Mouse (Mus musculus): ENCODE data around the gene Adgrg5. TPM values are rescaled to one million over a fixed set of nuclear protein-coding genes. Genes with fewer than 3 reads are reported as not detected.
A peak's percentile ranks its signal among the peaks of the same experiment; 100 is the strongest.

The Adgrg5 gene
- 0.06 and 0.10 TPM in 2 replicates for polyA plus RNA-seq (2012; rRNA removed)

- Histone ChIP-seq H3K4me3 (ENCODE audit: insufficient read depth, low read length) (no peak within 1 kb of the TSS), H3K4me1 (ENCODE audit: control insufficient read depth, insufficient read depth, low read length) (no peaks in the 10 kb centered on the region), H3K27ac (ENCODE audit: insufficient read depth, low read length) (no peak within 1 kb of the TSS)
- TF ChIP-seq POLR2A (IDR thresholded peaks at IDR 0.05; ENCODE audit: extremely low read depth, insufficient read depth, low read length) (no peak), CTCF (IDR thresholded peaks at IDR 0.05; ENCODE audit: extremely low read depth, insufficient read depth, low read length) (no peak)
These were observed at the start of gene Adgrg5 for GRCm38 (mm10) chr8:94923405-94923804. Gene Adgrg5, plus strand, starts transcription at chr8:94923694.

- no peak overlapping the region for H3K4me3 ChIP-seq (ENCODE audit: insufficient read depth, low read length)
- peak; percentile 77 for TF ChIP-seq CTCF (IDR thresholded peaks at IDR 0.05; ENCODE audit: extremely low read depth, insufficient read depth, low read length)
- TF ChIP-seq POLR2A (IDR thresholded peaks at IDR 0.05; ENCODE audit: extremely low read depth, insufficient read depth, low read length): no peak
- peaks cover 2% of the 10 kb centered on the region; the same call in 1 of the 2 replicates for H3K4me1 ChIP-seq (ENCODE audit: control insufficient read depth, insufficient read depth, low read length)
- no peak overlapping the region for H3K27ac ChIP-seq (ENCODE audit: insufficient read depth, low read length)
These were observed 49.1 kb upstream of the Adgrg5 start for GRCm38 (mm10) chr8:94874358-94874757.

GRCm38 (mm10) chr8:94875096-94875870 is 48.2 kb upstream of the Adgrg5 start:
- no peak for TF ChIP-seq CTCF (IDR thresholded peaks at IDR 0.05; ENCODE audit: extremely low read depth, insufficient read depth, low read length)
- no peak for TF ChIP-seq POLR2A (IDR thresholded peaks at IDR 0.05; ENCODE audit: extremely low read depth, insufficient read depth, low read length)
- Histone ChIP-seq H3K27ac (ENCODE audit: insufficient read depth, low read length) (no peak overlapping the region), H3K4me1 (ENCODE audit: control insufficient read depth, insufficient read depth, low read length) (peaks cover 2% of the 10 kb centered on the region; the same call in 1 of the 2 replicates), H3K4me3 (ENCODE audit: insufficient read depth, low read length) (peak overlapping the region; percentile 38)

GRCm38 (mm10) chr8:94875871-94876150 is 47.7 kb upstream of the Adgrg5 start:
- Histone ChIP-seq H3K4me1 (ENCODE audit: control insufficient read depth, insufficient read depth, low read length) (peaks cover 2% of the 10 kb centered on the region; the same call in 1 of the 2 replicates), H3K27ac (ENCODE audit: insufficient read depth, low read length) (no peak overlapping the region), H3K4me3 (ENCODE audit: insufficient read depth, low read length) (peak overlapping the region; percentile 38)
- TF ChIP-seq POLR2A (IDR thresholded peaks at IDR 0.05; ENCODE audit: extremely low read depth, insufficient read depth, low read length) (no peak), CTCF (IDR thresholded peaks at IDR 0.05; ENCODE audit: extremely low read depth, insufficient read depth, low read length) (no peak)

GRCm38 (mm10) chr8:94876197-94876730 is 47.2 kb upstream of the Adgrg5 start, which contains the start of gene Dok4:
Gene Dok4, minus strand, starts transcription at chr8:94876330.
- Histone ChIP-seq H3K27ac (ENCODE audit: insufficient read depth, low read length) (no peak within 1 kb of the TSS), H3K4me3 (ENCODE audit: insufficient read depth, low read length) (peak within 1 kb of the TSS; percentile 38)
- TF ChIP-seq CTCF (IDR thresholded peaks at IDR 0.05; ENCODE audit: extremely low read depth, insufficient read depth, low read length): no peak
- no peak for TF ChIP-seq POLR2A (IDR thresholded peaks at IDR 0.05; ENCODE audit: extremely low read depth, insufficient read depth, low read length)

GRCm38 (mm10) chr8:94876820-94877219 is 46.7 kb upstream of the Adgrg5 start:
- Histone ChIP-seq H3K27ac (ENCODE audit: insufficient read depth, low read length) (no peak overlapping the region), H3K4me3 (ENCODE audit: insufficient read depth, low read length) (no peak overlapping the region), H3K4me1 (ENCODE audit: control insufficient read depth, insufficient read depth, low read length) (peaks cover 2% of the 10 kb centered on the region; the same call in 1 of the 2 replicates)
- TF ChIP-seq CTCF (IDR thresholded peaks at IDR 0.05; ENCODE audit: extremely low read depth, insufficient read depth, low read length) (no peak), POLR2A (IDR thresholded peaks at IDR 0.05; ENCODE audit: extremely low read depth, insufficient read depth, low read length) (no peak)

More at GRCm38 (mm10) chr8:94876197-94876730, 47.2 kb upstream of the Adgrg5 start, which contains the start of gene Dok4:
- H3K4me1 ChIP-seq (ENCODE audit: control insufficient read depth, insufficient read depth, low read length): peaks cover 2% of the 10 kb centered on the region; the same call in 1 of the 2 replicates

- Histone ChIP-seq H3K27ac (ENCODE audit: insufficient read depth, low read length) (no peak overlapping the region), H3K4me3 (ENCODE audit: insufficient read depth, low read length) (no peak overlapping the region), H3K4me1 (ENCODE audit: control insufficient read depth, insufficient read depth, low read length) (peaks cover 2% of the 10 kb centered on the region; the same call in 1 of the 2 replicates)
- TF ChIP-seq POLR2A (IDR thresholded peaks at IDR 0.05; ENCODE audit: extremely low read depth, insufficient read depth, low read length) (no peak), CTCF (IDR thresholded peaks at IDR 0.05; ENCODE audit: extremely low read depth, insufficient read depth, low read length) (no peak)
These were observed 42.8 kb upstream of the Adgrg5 start for GRCm38 (mm10) chr8:94880742-94881141.

GRCm38 (mm10) chr8:94888383-94889036 is 35.0 kb upstream of the Adgrg5 start:
- H3K4me1 ChIP-seq (ENCODE audit: control insufficient read depth, insufficient read depth, low read length): no peaks in the 10 kb centered on the region
- TF ChIP-seq CTCF (IDR thresholded peaks at IDR 0.05; ENCODE audit: extremely low read depth, insufficient read depth, low read length): no peak
- no peak for TF ChIP-seq POLR2A (IDR thresholded peaks at IDR 0.05; ENCODE audit: extremely low read depth, insufficient read depth, low read length)
- H3K27ac ChIP-seq (ENCODE audit: insufficient read depth, low read length): no peak overlapping the region
- H3K4me3 ChIP-seq (ENCODE audit: insufficient read depth, low read length): no peak overlapping the region

- TF ChIP-seq POLR2A (IDR thresholded peaks at IDR 0.05; ENCODE audit: extremely low read depth, insufficient read depth, low read length) (no peak), CTCF (IDR thresholded peaks at IDR 0.05; ENCODE audit: extremely low read depth, insufficient read depth, low read length) (no peak)
- H3K27ac ChIP-seq (ENCODE audit: insufficient read depth, low read length): no peak overlapping the region
- H3K4me1 ChIP-seq (ENCODE audit: control insufficient read depth, insufficient read depth, low read length): no peaks in the 10 kb centered on the region
- no peak overlapping the region for H3K4me3 ChIP-seq (ENCODE audit: insufficient read depth, low read length)
These were observed 30.6 kb upstream of the Adgrg5 start for GRCm38 (mm10) chr8:94892917-94893316.
